ENCODE assay signal across 31 mouse cellular contexts in the genomic region with DNA sequence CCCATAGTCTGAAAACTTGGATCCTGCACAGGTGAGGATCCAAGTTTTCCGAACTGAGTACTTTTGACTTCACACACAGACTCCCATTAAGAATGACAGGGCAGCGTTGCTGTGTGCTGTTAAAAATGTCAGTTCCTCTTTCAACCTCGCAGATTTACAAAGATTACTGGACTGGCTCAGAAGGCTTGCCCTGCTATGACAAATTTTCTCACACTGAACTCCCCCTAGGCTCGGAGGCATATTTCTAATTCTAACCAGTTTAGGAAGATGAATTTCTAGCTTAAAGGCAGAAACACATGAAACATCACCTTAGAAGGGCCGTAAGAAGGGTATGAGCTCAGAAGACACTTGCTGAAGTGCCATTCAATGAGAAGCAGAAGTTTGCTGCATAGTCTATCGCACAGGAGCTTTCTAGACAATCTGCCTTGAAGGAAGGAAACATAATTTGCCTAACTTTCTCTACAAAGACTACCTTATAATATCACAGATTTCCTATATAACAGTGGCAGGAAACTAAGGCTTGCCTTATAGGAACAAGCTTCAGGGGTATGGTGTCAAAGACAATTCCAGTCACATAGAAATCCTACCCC.
DNase-seq lines count a peak whose midpoint lies in the region; ATAC-seq and TF ChIP-seq lines count a peak whose summit lies in the region.
"Had no signal": no experiment of that assay in that cellular context is flagged by ENCODE, and none has a peak within 500 bp of the region (broad histone marks: within the 10 kb centered on the region; RNA-seq: fewer than 3 reads in every experiment).

No protein-coding gene starts in this region.

- H3K9me3 ChIP-seq in midbrain, postnatal 0 days (ENCODE audit: low read length), result no peaks in the 10 kb centered on the region
- H3K9me3 ChIP-seq: embryonic facial prominence, embryonic 13.5 days; forebrain, embryonic 10.5 days; forebrain, embryonic 15.5 days; heart, embryonic 12.5 days; kidney, embryonic 15.5 days; limb, embryonic 12.5 days; liver, embryonic 15.5 days; neural tube, embryonic 15.5 days had no signal

- no peaks in the 10 kb centered on the region for H3K27me3 ChIP-seq in midbrain, postnatal 0 days (ENCODE audit: insufficient read depth, low read length)
- no peaks in the 10 kb centered on the region for H3K27me3 ChIP-seq in kidney, adult 2 months (replicated peaks; ENCODE audit: control insufficient read depth, insufficient read depth, low read length)
- H3K27me3 ChIP-seq: embryonic facial prominence, embryonic 13.5 days; forebrain, embryonic 15.5 days; heart, embryonic 12.5 days; kidney, embryonic 15.5 days; limb, embryonic 12.5 days; liver, embryonic 15.5 days; neural tube, embryonic 15.5 days had no signal

- H3K4me2 ChIP-seq in midbrain, postnatal 0 days (ENCODE audit: low read depth, low read length, poor library complexity, severe bottlenecking), result no peak overlapping the region
- H3K4me2 ChIP-seq: embryonic facial prominence, embryonic 13.5 days; forebrain, embryonic 15.5 days; heart, embryonic 12.5 days; hindbrain, embryonic 14.5 days; kidney, embryonic 15.5 days; limb, embryonic 12.5 days; liver, embryonic 15.5 days; lung, embryonic 14.5 days; neural tube, embryonic 15.5 days had no signal

- 1% methylated on average over 6 of the region's 6 CpGs for WGBS in macrophage (ENCODE audit: missing documents)
- WGBS in midbrain, postnatal 0 days, result 79% methylated on average over 6 of the region's 6 CpGs
- WGBS in kidney, adult 2 months, result 71% methylated on average over 6 of the region's 6 CpGs

- H3K36me3 ChIP-seq in macrophage (ENCODE audit: inconsistent target), result no peaks in the 10 kb centered on the region
- H3K36me3 ChIP-seq in midbrain, postnatal 0 days (ENCODE audit: insufficient read depth, low read length), result no peaks in the 10 kb centered on the region
- H3K36me3 ChIP-seq in kidney, adult 2 months (ENCODE audit: control insufficient read depth, insufficient read depth, low read length), result no peaks in the 10 kb centered on the region
- H3K36me3 ChIP-seq: embryonic facial prominence, embryonic 13.5 days; forebrain, embryonic 10.5 days; forebrain, embryonic 15.5 days; heart, embryonic 12.5 days; kidney, embryonic 15.5 days; limb, embryonic 12.5 days; liver, embryonic 15.5 days; neural tube, embryonic 15.5 days had no signal

- peaks cover 15% of the 10 kb centered on the region for H3K4me1 ChIP-seq in bone marrow macrophage, adult 2 months (ENCODE audit: control insufficient read depth, insufficient read depth, low read length)
- no peaks in the 10 kb centered on the region for H3K4me1 ChIP-seq in midbrain, postnatal 0 days (ENCODE audit: insufficient read depth, low read length)
- H3K4me1 ChIP-seq in kidney, adult 2 months (ENCODE audit: control insufficient read depth, insufficient read depth, low read length), result no peaks in the 10 kb centered on the region
- H3K4me1 ChIP-seq: embryonic facial prominence, embryonic 13.5 days; forebrain, embryonic 15.5 days; heart, embryonic 12.5 days; kidney, embryonic 15.5 days; limb, embryonic 12.5 days; liver, embryonic 15.5 days had no signal

- peak overlapping the region; percentile 8; the same call in 1 of the 2 replicates for H3K27ac ChIP-seq in bone marrow macrophage, adult 2 months (ENCODE audit: insufficient read depth, low read depth, low read length)
- H3K27ac ChIP-seq in macrophage, result peak overlapping the region; percentile 24; the same call in 1 of the 2 replicates
- no peak overlapping the region for H3K27ac ChIP-seq in midbrain, postnatal 0 days (ENCODE audit: low read depth, low read length)
- H3K27ac ChIP-seq in kidney, adult 2 months (ENCODE audit: insufficient read depth, low read depth, low read length), result no peak overlapping the region
- H3K27ac ChIP-seq: embryonic facial prominence, embryonic 13.5 days; forebrain, embryonic 10.5 days; forebrain, embryonic 15.5 days; gastrocnemius, adult 2 months; heart, adult 2 months; hindbrain, embryonic 14.5 days; kidney, embryonic 15.5 days; layer of hippocampus, adult 2 months; left cerebral cortex, adult 2 months; limb, embryonic 12.5 days; liver, embryonic 15.5 days; neural tube, embryonic 15.5 days had no signal

- H3K4me3 ChIP-seq in bone marrow macrophage, adult 2 months (ENCODE audit: insufficient read depth, low read length), result peak overlapping the region; percentile 24; the same call in 1 of the 2 replicates
- H3K4me3 ChIP-seq in macrophage (ENCODE audit: inconsistent target), result no peak overlapping the region
- H3K4me3 ChIP-seq in midbrain, postnatal 0 days (ENCODE audit: low read depth, low read length), result no peak overlapping the region
- H3K4me3 ChIP-seq in kidney, adult 2 months (ENCODE audit: insufficient read depth, low read depth, low read length), result no peak overlapping the region
- H3K4me3 ChIP-seq: embryonic facial prominence, embryonic 13.5 days; forebrain, embryonic 10.5 days; forebrain, embryonic 15.5 days; gastrocnemius, adult 2 months; heart, adult 2 months; heart, embryonic 12.5 days; kidney, embryonic 15.5 days; layer of hippocampus, adult 2 months; left cerebral cortex, adult 2 months; limb, embryonic 12.5 days; liver, embryonic 15.5 days; neural tube, embryonic 15.5 days had no signal

- no peak for TF ChIP-seq CTCF in bone marrow macrophage, adult 2 months (IDR thresholded peaks at IDR 0.05; ENCODE audit: low read depth, low read length)
- TF ChIP-seq CTCF in midbrain, postnatal 0 days (IDR thresholded peaks at IDR 0.05), result no peak
- no peak for TF ChIP-seq CTCF in kidney, adult 2 months (conservative IDR thresholded peaks at IDR 0.05; ENCODE audit: insufficient read depth, insufficient read length, low read depth, low read length)

- no peak for ATAC-seq in midbrain, postnatal 0 days (ENCODE audit: low FRiP score)
- ATAC-seq: forebrain, embryonic 15.5 days; intestine, postnatal 0 days had no signal

- peak; percentile 57 to 66 for DNase-seq in B cell, adult 2 months
- no peak for DNase-seq in midbrain, postnatal 0 days (ENCODE audit: low spot score)
- DNase-seq in kidney, adult 2 months, result no peak
- no peak for DNase-seq in lung, postnatal 14 days
- DNase-seq: adrenal gland, postnatal 36 days; cerebellum, adult 11 months; cerebellum, adult 9-10 months; gastrocnemius, adult 2 months; gastrocnemius, postnatal 36 days; heart, adult 2 months; heart, postnatal 4 days; kidney, postnatal 36 days; lung, embryonic 14.5 days; lung, postnatal 36 days; midbrain, embryonic 14.5 days; thymus, adult 2 months; thymus, postnatal 4 days had no signal

- no peak for TF ChIP-seq POLR2A in bone marrow macrophage, adult 2 months (IDR thresholded peaks at IDR 0.05; ENCODE audit: borderline replicate concordance, low read depth, low read length)
- no peak for TF ChIP-seq POLR2A in kidney, adult 2 months (IDR thresholded peaks at IDR 0.05; ENCODE audit: low read depth, low read length)

- H3K9ac ChIP-seq in midbrain, postnatal 0 days (replicated peaks; ENCODE audit: low read length, poor library complexity, severe bottlenecking), result no peak overlapping the region
- H3K9ac ChIP-seq: embryonic facial prominence, embryonic 13.5 days; forebrain, embryonic 15.5 days; heart, embryonic 12.5 days; hindbrain, embryonic 14.5 days; kidney, embryonic 15.5 days; limb, embryonic 12.5 days; liver, embryonic 15.5 days; lung, embryonic 14.5 days; neural tube, embryonic 15.5 days had no signal

- no peaks in the 10 kb centered on the region for H3K79me2 ChIP-seq in macrophage (ENCODE audit: inconsistent target)

Comparison
In these comparisons a context has a peak if more than half of its experiments do, and no peak if none do; other contexts are left out.
1. DNase-seq: peak in B cell, adult 2 months (2 of 2); none in midbrain, postnatal 0 days (single experiment), kidney, adult 2 months (single experiment) and lung, postnatal 14 days (single experiment).
2. H3K27ac ChIP-seq: peak in bone marrow macrophage, adult 2 months (single experiment) and macrophage (single experiment); none in midbrain, postnatal 0 days (single experiment) and kidney, adult 2 months (single experiment).